Mouse (Mus musculus): ENCODE measurements around the gene Gm49601. TPM values are rescaled to one million over a fixed set of nuclear protein-coding genes. Genes with fewer than 3 reads are reported as not detected.

The Gm49601 gene
- polyA plus RNA-seq, 1 experiment from 2014 or later: 3.1 TPM

GRCm38 (mm10) chr16:18588738-18589055 is 37.5 kb downstream of the Gm49601 start:
- Histone ChIP-seq H3K4me2 (ENCODE audit: low read depth, low read length) (no peak overlapping the region), H3K4me1 (ENCODE audit: control insufficient read depth, insufficient read depth, low read length) (peaks cover 37% of the 10 kb centered on the region), H3K27ac (ENCODE audit: low read length) (no peak overlapping the region), H3K27me3 (ENCODE audit: control insufficient read depth, insufficient read depth, low read length) (peaks cover 87% of the 10 kb centered on the region), H3K9me3 (replicated peaks; ENCODE audit: control insufficient read depth, low read length) (no peaks in the 10 kb centered on the region), H3K36me3 (ENCODE audit: control insufficient read depth, insufficient read depth, low read length) (no peaks in the 10 kb centered on the region), H3K4me3 (replicated peaks; ENCODE audit: low read length) (no peak overlapping the region), H3K9ac (ENCODE audit: low read length) (no peak overlapping the region)
- ATAC-seq (ENCODE audit: insufficient read depth, low FRiP score): no peak
- 20% methylated on average over 31 of the region's 31 CpGs for WGBS

GRCm38 (mm10) chr16:18587847-18588737 is 38.1 kb downstream of the Gm49601 start:
- ATAC-seq (ENCODE audit: insufficient read depth, low FRiP score): no peak

GRCm38 (mm10) chr16:18586906-18587546 is 39.2 kb downstream of the Gm49601 start:
- peaks cover 97% of the 10 kb centered on the region for H3K27me3 ChIP-seq (ENCODE audit: control insufficient read depth, insufficient read depth, low read length)
- no peak for ATAC-seq (ENCODE audit: insufficient read depth, low FRiP score)
- peak overlapping the region; percentile 49 for H3K4me3 ChIP-seq (replicated peaks; ENCODE audit: low read length)
- no peaks in the 10 kb centered on the region for H3K9me3 ChIP-seq (replicated peaks; ENCODE audit: control insufficient read depth, low read length)
- peaks cover 37% of the 10 kb centered on the region for H3K4me1 ChIP-seq (ENCODE audit: control insufficient read depth, insufficient read depth, low read length)
- peak overlapping the region; percentile 80 for H3K4me2 ChIP-seq (ENCODE audit: low read depth, low read length)
- 3% methylated on average over 41 of the region's 62 CpGs for WGBS
- no peak overlapping the region for H3K27ac ChIP-seq (ENCODE audit: low read length)
- H3K9ac ChIP-seq (ENCODE audit: low read length): peak overlapping the region; percentile 66
- no peaks in the 10 kb centered on the region for H3K36me3 ChIP-seq (ENCODE audit: control insufficient read depth, insufficient read depth, low read length)

More at GRCm38 (mm10) chr16:18587847-18588737, 38.1 kb downstream of the Gm49601 start:
- Histone ChIP-seq H3K9ac (ENCODE audit: low read length) (no peak overlapping the region), H3K4me2 (ENCODE audit: low read depth, low read length) (peak overlapping the region; percentile 39; the same call in 1 of the 2 replicates), H3K4me3 (replicated peaks; ENCODE audit: low read length) (peak overlapping the region; percentile 27), H3K27ac (ENCODE audit: low read length) (no peak overlapping the region), H3K36me3 (ENCODE audit: control insufficient read depth, insufficient read depth, low read length) (no peaks in the 10 kb centered on the region), H3K27me3 (ENCODE audit: control insufficient read depth, insufficient read depth, low read length) (peaks cover 90% of the 10 kb centered on the region), H3K4me1 (ENCODE audit: control insufficient read depth, insufficient read depth, low read length) (peaks cover 37% of the 10 kb centered on the region), H3K9me3 (replicated peaks; ENCODE audit: control insufficient read depth, low read length) (no peaks in the 10 kb centered on the region)
- WGBS: 7% methylated on average over 57 of the region's 57 CpGs

GRCm38 (mm10) chr16:18586076-18586905 is 39.9 kb downstream of the Gm49601 start:
- WGBS: 7% methylated on average over 83 of the region's 83 CpGs
- peaks cover 38% of the 10 kb centered on the region for H3K4me1 ChIP-seq (ENCODE audit: control insufficient read depth, insufficient read depth, low read length)

GRCm38 (mm10) chr16:18585676-18586075 is 40.6 kb downstream of the Gm49601 start:
- Histone ChIP-seq H3K27ac (ENCODE audit: low read length) (no peak overlapping the region), H3K4me1 (ENCODE audit: control insufficient read depth, insufficient read depth, low read length) (peaks cover 34% of the 10 kb centered on the region), H3K4me2 (ENCODE audit: low read depth, low read length) (peak overlapping the region; percentile 80), H3K27me3 (ENCODE audit: control insufficient read depth, insufficient read depth, low read length) (peaks cover 97% of the 10 kb centered on the region), H3K9ac (ENCODE audit: low read length) (no peak overlapping the region), H3K4me3 (replicated peaks; ENCODE audit: low read length) (peak overlapping the region; percentile 49), H3K36me3 (ENCODE audit: control insufficient read depth, insufficient read depth, low read length) (no peaks in the 10 kb centered on the region), H3K9me3 (replicated peaks; ENCODE audit: control insufficient read depth, low read length) (no peaks in the 10 kb centered on the region)
- no peak for ATAC-seq (ENCODE audit: insufficient read depth, low FRiP score)
- WGBS: 38% methylated on average over 10 of the region's 10 CpGs

More at GRCm38 (mm10) chr16:18586076-18586905, 39.9 kb downstream of the Gm49601 start:
- ATAC-seq (ENCODE audit: insufficient read depth, low FRiP score): no peak
- Histone ChIP-seq H3K36me3 (ENCODE audit: control insufficient read depth, insufficient read depth, low read length) (no peaks in the 10 kb centered on the region), H3K9ac (ENCODE audit: low read length) (peak overlapping the region; percentile 66), H3K4me3 (replicated peaks; ENCODE audit: low read length) (peak overlapping the region; percentile 49), H3K9me3 (replicated peaks; ENCODE audit: control insufficient read depth, low read length) (no peaks in the 10 kb centered on the region), H3K4me2 (ENCODE audit: low read depth, low read length) (peak overlapping the region; percentile 80), H3K27me3 (ENCODE audit: control insufficient read depth, insufficient read depth, low read length) (peaks cover 97% of the 10 kb centered on the region), H3K27ac (ENCODE audit: low read length) (no peak overlapping the region)

- 66% methylated on average over 10 of the region's 10 CpGs for WGBS
Observed at GRCm38 (mm10) chr16:18584901-18585510, 41.2 kb downstream of the Gm49601 start.

GRCm38 (mm10) chr16:18583673-18584357 is 42.4 kb downstream of the Gm49601 start:
- WGBS: 54% methylated on average over 10 of the region's 10 CpGs

More at GRCm38 (mm10) chr16:18584901-18585510, 41.2 kb downstream of the Gm49601 start:
- Histone ChIP-seq H3K4me2 (ENCODE audit: low read depth, low read length) (peak overlapping the region; percentile 2; the same call in 1 of the 2 replicates), H3K4me1 (ENCODE audit: control insufficient read depth, insufficient read depth, low read length) (peaks cover 29% of the 10 kb centered on the region), H3K27ac (ENCODE audit: low read length) (no peak overlapping the region), H3K4me3 (replicated peaks; ENCODE audit: low read length) (0 out of 2 replicates have a peak overlapping the region, but pooled peaks have one; percentile 49), H3K9ac (ENCODE audit: low read length) (no peak overlapping the region), H3K27me3 (ENCODE audit: control insufficient read depth, insufficient read depth, low read length) (peaks cover 97% of the 10 kb centered on the region), H3K9me3 (replicated peaks; ENCODE audit: control insufficient read depth, low read length) (no peaks in the 10 kb centered on the region), H3K36me3 (ENCODE audit: control insufficient read depth, insufficient read depth, low read length) (no peaks in the 10 kb centered on the region)
- ATAC-seq (ENCODE audit: insufficient read depth, low FRiP score): no peak

GRCm38 (mm10) chr16:18583169-18583568 is 43.1 kb downstream of the Gm49601 start:
- 46% methylated on average over 10 of the region's 10 CpGs for WGBS
- H3K4me3 ChIP-seq (replicated peaks; ENCODE audit: low read length): no peak overlapping the region
- no peaks in the 10 kb centered on the region for H3K9me3 ChIP-seq (replicated peaks; ENCODE audit: control insufficient read depth, low read length)
- H3K27ac ChIP-seq (ENCODE audit: low read length): no peak overlapping the region
- peaks cover 25% of the 10 kb centered on the region for H3K4me1 ChIP-seq (ENCODE audit: control insufficient read depth, insufficient read depth, low read length)
- H3K27me3 ChIP-seq (ENCODE audit: control insufficient read depth, insufficient read depth, low read length): peaks cover 87% of the 10 kb centered on the region
- no peak overlapping the region for H3K4me2 ChIP-seq (ENCODE audit: low read depth, low read length)
- H3K9ac ChIP-seq (ENCODE audit: low read length): no peak overlapping the region
- no peak for ATAC-seq (ENCODE audit: insufficient read depth, low FRiP score)
- H3K36me3 ChIP-seq (ENCODE audit: control insufficient read depth, insufficient read depth, low read length): no peaks in the 10 kb centered on the region

More at GRCm38 (mm10) chr16:18583673-18584357, 42.4 kb downstream of the Gm49601 start:
- Histone ChIP-seq H3K36me3 (ENCODE audit: control insufficient read depth, insufficient read depth, low read length) (no peaks in the 10 kb centered on the region), H3K9ac (ENCODE audit: low read length) (no peak overlapping the region), H3K4me2 (ENCODE audit: low read depth, low read length) (no peak overlapping the region), H3K4me1 (ENCODE audit: control insufficient read depth, insufficient read depth, low read length) (peaks cover 26% of the 10 kb centered on the region), H3K27ac (ENCODE audit: low read length) (no peak overlapping the region), H3K9me3 (replicated peaks; ENCODE audit: control insufficient read depth, low read length) (no peaks in the 10 kb centered on the region), H3K4me3 (replicated peaks; ENCODE audit: low read length) (no peak overlapping the region), H3K27me3 (ENCODE audit: control insufficient read depth, insufficient read depth, low read length) (peaks cover 93% of the 10 kb centered on the region)
- no peak for ATAC-seq (ENCODE audit: insufficient read depth, low FRiP score)
